Mouse (Mus musculus): ENCODE results near the gene S100a14.

S100a14 gene

DNA sequence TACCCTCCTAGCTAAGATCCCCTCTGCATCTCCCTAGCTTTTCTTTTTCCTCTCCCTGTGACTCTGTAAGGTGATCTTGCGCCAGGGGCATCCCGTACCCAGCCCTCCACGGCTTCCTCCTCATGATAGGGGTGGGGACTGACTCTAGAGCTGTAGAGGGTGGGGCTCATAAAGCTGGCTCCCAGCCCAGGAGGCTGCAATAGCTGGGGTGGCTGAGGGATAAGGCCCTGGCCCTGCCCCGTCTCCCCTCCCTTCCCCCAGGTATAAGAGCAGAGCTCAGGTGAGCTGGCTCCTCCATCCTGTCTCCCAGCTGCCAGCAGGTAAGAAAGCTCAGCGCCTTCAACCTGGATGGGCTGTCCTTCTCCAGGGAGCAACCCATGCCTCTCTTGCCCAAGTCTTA lies at the start of gene S100a14:
Gene S100a14, plus strand, starts transcription at position 277 of the 400 bp plus-strand sequence.
- DNase-seq (ENCODE audit: low spot score), result peak; percentile 88

GRCm38 (mm10) chr3:90486998-90487397 lies 39.7 kb upstream of the S100a14 start:
- no peak for DNase-seq (ENCODE audit: low spot score)

DNA sequence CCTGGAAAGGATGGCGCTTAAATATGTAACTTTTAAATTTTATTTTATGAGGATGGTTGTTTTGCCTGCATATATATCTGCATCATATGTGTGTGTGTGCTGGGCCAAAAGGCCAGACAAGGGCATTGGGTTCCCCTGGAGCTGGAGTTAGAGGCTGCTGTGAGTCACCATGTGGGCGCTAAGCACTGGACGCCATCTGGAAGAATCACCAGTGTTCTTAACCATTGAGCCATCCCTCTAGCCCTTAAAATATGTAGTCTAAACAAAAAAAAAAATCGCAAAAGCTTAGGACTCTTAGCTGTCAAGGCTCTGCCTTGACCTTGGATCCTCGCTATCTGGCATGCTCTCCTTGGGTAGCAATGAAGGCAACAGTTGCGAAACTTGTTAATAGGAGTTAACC lies 38.1 kb upstream of the S100a14 start:
- DNase-seq (ENCODE audit: low spot score), result no peak

GRCm38 (mm10) chr3:90490696-90491256 lies 35.9 kb upstream of the S100a14 start, which contains the start of gene Snapin:
Gene Snapin (minus strand): TSS chr3:90491033.
- DNase-seq (ENCODE audit: low spot score), result peak; percentile 97

GRCm38 (mm10) chr3:90491350-90491749 lies 35.3 kb upstream of the S100a14 start:
- peak; percentile 35 for DNase-seq (ENCODE audit: low spot score)

DNA sequence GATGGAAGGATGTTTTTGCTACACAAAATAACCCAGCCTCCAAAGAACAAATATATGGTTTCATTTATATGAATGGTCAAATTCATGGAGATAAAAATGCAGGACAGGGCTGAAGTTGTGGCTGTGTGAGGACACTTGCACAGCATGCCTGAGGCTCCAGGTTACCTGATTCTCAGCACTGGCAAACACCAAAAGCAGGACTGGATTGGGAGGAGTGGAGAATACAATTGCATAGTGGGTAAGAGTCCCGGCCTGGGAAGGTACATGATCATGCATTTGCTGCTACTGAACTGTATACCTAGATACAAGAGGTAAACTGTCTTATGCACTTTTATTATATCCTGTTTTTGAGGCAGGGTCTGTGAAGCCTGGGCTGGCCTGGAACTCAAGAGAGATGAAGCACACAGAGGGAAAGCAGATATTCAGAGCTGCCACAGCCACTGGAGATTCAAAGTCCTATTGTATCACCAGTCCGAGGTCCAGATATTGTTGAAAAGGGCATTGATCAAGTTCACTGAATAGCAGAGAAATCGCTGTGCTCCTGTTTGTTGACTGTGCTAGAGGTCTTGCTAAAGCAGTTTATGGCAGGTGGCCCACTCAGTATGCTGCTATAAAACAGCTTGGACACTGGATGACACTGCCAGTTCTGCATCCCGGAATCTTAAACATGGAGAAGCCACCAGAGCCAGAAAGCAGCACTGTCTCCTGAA lies 32.7 kb upstream of the S100a14 start:
- DNase-seq (ENCODE audit: low spot score), result no peak

DNA sequence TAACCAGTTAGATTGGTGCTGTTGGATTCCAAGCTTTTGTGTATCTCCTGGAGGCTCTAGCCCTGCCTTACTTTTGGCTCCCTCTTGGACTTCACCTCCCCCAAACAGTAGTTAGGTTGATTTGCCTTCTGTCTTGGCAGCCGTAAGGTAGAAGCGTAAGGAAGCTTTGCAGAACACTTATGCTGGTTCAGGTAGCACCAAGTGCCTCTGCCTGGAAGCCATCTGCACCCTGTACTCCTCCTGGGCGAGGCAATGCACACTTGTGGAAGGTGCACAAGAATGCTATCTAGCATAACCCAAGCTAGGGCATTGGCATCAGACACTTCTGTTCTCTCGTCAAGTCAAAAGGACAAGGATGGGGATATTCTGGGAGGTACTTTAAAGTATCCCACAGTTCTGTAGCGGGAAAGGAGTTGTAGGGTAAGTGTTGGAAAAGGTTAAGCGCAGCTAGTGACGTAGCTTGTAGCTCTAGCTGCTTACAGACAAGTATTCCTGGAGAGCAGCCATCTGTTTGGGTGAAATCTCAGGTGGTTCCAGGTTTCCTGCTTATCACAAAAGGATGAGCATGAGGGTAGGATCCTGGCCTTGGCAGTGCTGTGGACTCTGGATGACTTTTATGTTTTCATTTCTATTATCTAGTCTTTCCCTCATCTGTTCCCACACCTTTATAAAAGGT lies 30.7 kb upstream of the S100a14 start:
- DNase-seq (ENCODE audit: low spot score), result no peak

DNA sequence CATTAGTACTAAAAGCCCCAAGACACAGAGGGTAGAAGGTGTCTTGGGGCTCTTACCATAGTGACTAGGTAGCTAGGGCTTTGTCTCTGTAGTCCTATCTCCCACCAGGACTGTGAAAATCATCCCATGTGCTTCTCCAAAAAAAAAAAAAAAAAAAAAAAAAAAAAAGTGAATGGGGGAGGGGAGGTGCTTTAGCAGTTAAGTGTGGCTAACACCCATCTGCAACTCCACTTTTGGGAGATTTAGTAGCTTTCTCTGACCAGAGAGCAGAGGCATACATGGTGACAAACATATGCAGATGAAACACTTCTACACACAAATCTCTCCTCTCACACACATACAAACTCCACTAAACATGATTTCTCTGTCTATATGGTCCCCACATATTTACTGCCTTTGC lies 29.1 kb upstream of the S100a14 start:
- DNase-seq (ENCODE audit: low spot score), result no peak

GRCm38 (mm10) chr3:90503444-90503843 lies 23.2 kb upstream of the S100a14 start:
- no peak for DNase-seq (ENCODE audit: low spot score)

DNA sequence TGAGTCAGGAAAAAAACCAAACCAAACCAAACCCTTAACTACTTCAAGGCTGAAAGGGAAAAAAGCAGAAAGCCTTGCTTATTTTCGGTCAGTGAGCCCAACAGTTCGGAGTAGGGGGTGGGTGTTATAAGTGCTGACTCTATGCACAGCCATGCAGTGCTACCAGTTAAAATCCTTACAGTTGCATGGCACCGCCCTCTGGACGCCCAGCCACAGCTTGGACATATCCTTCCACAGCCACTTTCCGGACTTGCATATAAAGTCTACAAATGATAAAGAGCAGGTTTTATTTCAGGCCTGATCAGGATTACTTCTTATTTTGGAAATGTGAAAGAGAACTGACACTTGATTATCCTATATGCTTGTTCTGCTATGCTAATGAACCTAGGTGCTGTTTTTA lies 21.4 kb upstream of the S100a14 start:
- no peak for DNase-seq (ENCODE audit: low spot score)

- DNase-seq (ENCODE audit: low spot score), result no peak
Observed at GRCm38 (mm10) chr3:90506362-90506761, 20.3 kb upstream of the S100a14 start.

GRCm38 (mm10) chr3:90508287-90508949 lies 18.2 kb upstream of the S100a14 start:
- DNase-seq (ENCODE audit: low spot score), result no peak

- DNase-seq (ENCODE audit: low spot score), result peak; percentile 100
Observed at GRCm38 (mm10) chr3:90508950-90509746, 17.5 kb upstream of the S100a14 start, which contains the start of gene Chtop. Gene Chtop (minus strand): TSS chr3:90509498.

DNA sequence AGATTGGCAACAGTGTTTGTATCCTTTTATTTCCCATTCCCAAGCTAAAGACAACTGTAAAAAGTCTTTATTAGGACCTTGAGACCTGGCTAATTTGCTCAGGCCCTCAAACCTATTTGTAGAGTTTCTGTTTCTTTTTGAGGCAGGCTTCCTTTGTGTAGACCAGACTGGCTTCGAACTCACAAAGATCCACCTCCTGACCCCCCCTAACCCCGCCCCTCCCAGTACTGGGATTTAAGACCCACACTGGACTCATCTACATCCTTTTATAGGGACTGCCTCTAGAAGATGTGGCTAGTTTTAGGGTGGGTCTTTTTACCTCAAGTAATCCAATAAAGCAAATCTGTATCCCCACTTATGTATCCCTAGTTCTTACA lies 16.9 kb upstream of the S100a14 start:
- no peak for DNase-seq (ENCODE audit: low spot score)

DNA sequence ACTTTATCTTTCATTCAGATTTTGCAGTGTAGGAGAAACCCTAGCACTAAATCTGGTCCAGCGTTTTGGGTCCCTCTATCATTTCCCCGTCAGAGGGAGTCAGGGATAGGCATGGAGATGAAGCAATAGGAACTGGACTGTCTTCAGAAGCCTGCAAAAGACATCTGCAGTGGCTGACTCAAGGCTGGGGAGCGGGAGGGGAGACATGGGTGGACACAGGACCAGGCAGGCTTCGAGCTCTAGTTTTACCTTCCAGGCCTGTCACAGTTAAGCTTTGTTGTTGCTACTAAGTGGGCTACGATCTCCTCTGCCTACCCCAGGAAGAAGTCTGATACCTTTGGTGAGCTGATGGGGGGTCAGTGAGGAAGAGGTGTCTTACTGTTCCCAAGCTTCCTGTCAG lies 14.4 kb upstream of the S100a14 start:
- no peak for DNase-seq (ENCODE audit: low spot score)

- no peak for DNase-seq (ENCODE audit: low spot score)
Observed at GRCm38 (mm10) chr3:90512948-90513642, 13.6 kb upstream of the S100a14 start.

DNA sequence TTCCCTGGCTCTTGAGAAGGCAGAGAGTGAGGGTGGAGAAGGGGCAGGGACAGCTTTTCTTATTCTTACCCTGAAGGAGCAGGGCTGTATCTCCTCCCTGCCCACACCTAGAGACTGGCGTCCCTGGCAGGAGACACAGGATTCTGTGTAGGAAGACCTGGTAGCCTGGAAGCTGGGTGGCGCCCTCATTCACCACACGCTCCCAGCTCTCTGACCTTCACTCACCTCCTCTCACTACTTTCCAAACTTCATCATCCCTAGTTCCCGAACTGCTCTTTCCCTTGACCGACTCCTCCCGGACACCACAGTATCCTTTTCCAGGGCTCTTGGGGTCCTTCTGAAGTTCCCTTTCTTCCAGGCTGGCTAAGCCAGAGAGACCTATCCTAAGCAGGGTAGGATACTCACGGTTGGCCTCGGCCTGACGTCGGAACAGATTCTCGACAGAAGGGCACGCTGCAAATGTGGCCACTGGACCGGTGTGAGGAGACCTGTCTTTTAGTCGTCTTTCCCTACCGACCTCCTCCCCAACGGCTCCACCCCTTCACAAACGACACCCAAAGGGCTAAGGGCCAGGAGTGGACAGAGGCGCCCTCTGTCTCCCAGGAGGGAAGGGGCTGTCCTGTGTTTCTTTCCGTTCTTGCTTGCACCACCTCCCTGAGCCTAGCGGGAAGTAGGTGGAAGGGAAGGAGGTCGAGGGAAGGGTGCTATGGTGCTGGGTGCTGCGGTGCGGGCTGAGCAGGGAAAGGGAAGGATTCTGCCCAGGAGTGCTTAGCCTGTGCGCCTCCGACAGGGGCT lies 12.7 kb upstream of the S100a14 start, which contains the start of the genes S100a1 and S100a13:
Gene S100a1, minus strand, starts transcription at position 597 of the 795 bp plus-strand sequence.
Gene S100a13, plus strand, starts transcription at position 640 of the 795 bp plus-strand sequence.
- DNase-seq (ENCODE audit: low spot score), result peak; percentile 82

GRCm38 (mm10) chr3:90514691-90515090 lies 12.0 kb upstream of the S100a14 start:
- DNase-seq (ENCODE audit: low spot score), result peak; percentile 71

- peak; percentile 34 for DNase-seq (ENCODE audit: low spot score)
Observed at GRCm38 (mm10) chr3:90515242-90515641, 11.4 kb upstream of the S100a14 start.

GRCm38 (mm10) chr3:90515789-90516188 lies 10.9 kb upstream of the S100a14 start:
- no peak for DNase-seq (ENCODE audit: low spot score)

Data from urinary bladder, postnatal 14 days (tissue).